Mouse (Mus musculus): ENCODE measurements at regions not wholly inside any gene's neighbourhood (a gene's known extent, or its start where the extent isn't known, plus 50 kb on each side); places are given as distances from the start of the nearest gene placed in this dataset.

- H3K4me3 ChIP-seq (ENCODE audit: low read depth, low read length) = no peak overlapping the region
- H3K9me3 ChIP-seq (ENCODE audit: low read length) = no peaks in the 10 kb centered on the region
- no peak for ATAC-seq (ENCODE audit: low FRiP score)
- H3K27ac ChIP-seq (ENCODE audit: low read depth, low read length) = no peak overlapping the region
- no peaks in the 10 kb centered on the region for H3K27me3 ChIP-seq (ENCODE audit: insufficient read depth, low read length)
- no peak overlapping the region for H3K4me2 ChIP-seq (ENCODE audit: low read depth, low read length, poor library complexity, severe bottlenecking)
- H3K4me1 ChIP-seq (ENCODE audit: insufficient read depth, low read length) = no peaks in the 10 kb centered on the region
- TF ChIP-seq CTCF (IDR thresholded peaks at IDR 0.05) = no peak
- no peak overlapping the region for H3K9ac ChIP-seq (replicated peaks; ENCODE audit: low read length, poor library complexity, severe bottlenecking)
- DNase-seq (ENCODE audit: low spot score) = no peak
- WGBS = 94% methylated on average over 7 of the region's 7 CpGs
- no peaks in the 10 kb centered on the region for H3K36me3 ChIP-seq (ENCODE audit: insufficient read depth, low read length)
These were observed 94.5 kb downstream of the Mtx3 start for GRCm38 (mm10) chr13:92939032-92939431.

- 82% methylated on average over 6 of the region's 6 CpGs for WGBS
- DNase-seq (ENCODE audit: low spot score) (no peak), ATAC-seq (ENCODE audit: low FRiP score) (no peak)
- H3K4me2 ChIP-seq (ENCODE audit: low read depth, low read length, poor library complexity, severe bottlenecking) = no peak overlapping the region
- no peaks in the 10 kb centered on the region for H3K4me1 ChIP-seq (ENCODE audit: insufficient read depth, low read length)
- no peaks in the 10 kb centered on the region for H3K27me3 ChIP-seq (ENCODE audit: insufficient read depth, low read length)
- H3K9me3 ChIP-seq (ENCODE audit: low read length) = no peaks in the 10 kb centered on the region
- no peak for TF ChIP-seq CTCF (IDR thresholded peaks at IDR 0.05)
- H3K9ac ChIP-seq (replicated peaks; ENCODE audit: low read length, poor library complexity, severe bottlenecking) = no peak overlapping the region
- no peaks in the 10 kb centered on the region for H3K36me3 ChIP-seq (ENCODE audit: insufficient read depth, low read length)
- no peak overlapping the region for H3K4me3 ChIP-seq (ENCODE audit: low read depth, low read length)
- no peak overlapping the region for H3K27ac ChIP-seq (ENCODE audit: low read depth, low read length)
These were observed 96.0 kb downstream of the Mtx3 start for GRCm38 (mm10) chr13:92940610-92941009.

DNA sequence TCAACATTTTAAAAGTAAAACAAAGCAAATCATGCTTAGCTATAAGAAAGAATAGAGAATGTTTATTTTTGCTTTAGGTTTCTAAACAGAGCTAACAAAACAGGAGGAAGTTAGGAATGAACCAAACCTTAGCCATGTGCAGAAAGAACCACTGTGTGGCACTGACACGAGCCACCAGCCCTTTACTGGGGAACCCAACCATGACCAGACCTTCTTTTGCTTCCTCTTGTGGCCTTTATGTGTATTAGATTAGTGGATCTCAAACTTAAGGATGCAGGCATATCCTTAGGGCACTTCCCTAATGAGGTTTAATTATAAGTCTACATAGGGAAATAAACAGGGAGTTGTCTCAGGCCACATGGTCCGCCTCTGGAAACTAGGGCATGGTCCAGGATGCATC lies 104.0 kb downstream of the Mtx3 start:
- no peaks in the 10 kb centered on the region for H3K36me3 ChIP-seq (ENCODE audit: insufficient read depth, low read length)
- ATAC-seq (ENCODE audit: low FRiP score) (no peak), DNase-seq (ENCODE audit: low spot score) (no peak)
- H3K9ac ChIP-seq (replicated peaks; ENCODE audit: low read length, poor library complexity, severe bottlenecking) = no peak overlapping the region
- H3K9me3 ChIP-seq (ENCODE audit: low read length) = no peaks in the 10 kb centered on the region
- H3K4me1 ChIP-seq (ENCODE audit: insufficient read depth, low read length) = no peaks in the 10 kb centered on the region
- H3K4me3 ChIP-seq (ENCODE audit: low read depth, low read length) = no peak overlapping the region
- 69% methylated on average over 2 of the region's 2 CpGs for WGBS
- no peak for TF ChIP-seq CTCF (IDR thresholded peaks at IDR 0.05)
- no peak overlapping the region for H3K27ac ChIP-seq (ENCODE audit: low read depth, low read length)
- no peaks in the 10 kb centered on the region for H3K27me3 ChIP-seq (ENCODE audit: insufficient read depth, low read length)
- no peak overlapping the region for H3K4me2 ChIP-seq (ENCODE audit: low read depth, low read length, poor library complexity, severe bottlenecking)

DNA sequence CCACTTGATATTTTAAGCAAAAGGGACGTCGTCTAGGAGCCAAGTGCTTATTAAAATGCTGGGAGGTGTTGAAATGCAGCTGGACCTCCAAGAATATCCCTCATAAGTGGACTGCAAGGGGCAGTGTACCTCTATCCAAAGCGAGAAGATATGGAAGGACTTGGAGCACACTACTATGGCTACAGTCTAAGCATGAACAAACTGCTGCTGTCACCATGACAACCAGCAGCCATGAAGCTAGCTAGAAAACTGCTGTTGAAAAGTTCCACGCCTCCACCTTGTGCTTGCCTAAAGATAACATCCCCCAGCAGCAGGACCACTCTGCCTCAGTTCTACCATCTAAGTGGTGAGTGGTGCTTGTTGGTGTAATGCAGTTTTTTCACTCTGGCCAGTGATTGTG lies 115.5 kb downstream of the Mtx3 start:
- peak; percentile 82 for ATAC-seq (ENCODE audit: low FRiP score)
- DNase-seq (ENCODE audit: low spot score) = peak; percentile 73
- H3K36me3 ChIP-seq (ENCODE audit: insufficient read depth, low read length) = no peaks in the 10 kb centered on the region
- H3K4me1 ChIP-seq (ENCODE audit: insufficient read depth, low read length) = no peaks in the 10 kb centered on the region; the same call in 1 of the 2 replicates
- no peak overlapping the region for H3K27ac ChIP-seq (ENCODE audit: low read depth, low read length)
- H3K9ac ChIP-seq (replicated peaks; ENCODE audit: low read length, poor library complexity, severe bottlenecking) = no peak overlapping the region
- no peaks in the 10 kb centered on the region; the same call in 1 of the 2 replicates for H3K27me3 ChIP-seq (ENCODE audit: insufficient read depth, low read length)
- WGBS = 42% methylated on average over 4 of the region's 4 CpGs
- no peak overlapping the region for H3K4me2 ChIP-seq (ENCODE audit: low read depth, low read length, poor library complexity, severe bottlenecking)
- peak; percentile 35 for TF ChIP-seq CTCF (IDR thresholded peaks at IDR 0.05)
- H3K4me3 ChIP-seq (ENCODE audit: low read depth, low read length) = no peak overlapping the region
- no peaks in the 10 kb centered on the region for H3K9me3 ChIP-seq (ENCODE audit: low read length)

DNA sequence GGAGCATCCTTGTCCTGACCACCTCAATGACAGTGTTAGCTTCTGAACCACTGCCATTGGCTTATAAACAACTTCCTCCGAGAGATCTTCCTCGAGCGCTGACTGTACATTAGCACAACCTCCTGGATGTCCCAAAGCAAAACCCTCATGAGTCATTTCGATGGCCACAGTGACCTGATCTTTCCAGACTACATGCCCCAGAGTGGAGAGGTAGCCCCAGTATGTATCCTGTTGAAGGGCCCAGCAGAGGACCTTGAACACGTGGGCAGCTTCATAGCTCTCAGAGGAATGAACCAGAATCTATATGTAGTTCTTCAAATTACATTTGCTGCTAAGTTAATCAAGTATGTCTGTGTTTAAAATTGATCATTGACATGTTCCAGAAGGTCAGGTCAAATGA lies 118.1 kb downstream of the Mtx3 start:
- no peak for TF ChIP-seq CTCF (IDR thresholded peaks at IDR 0.05)

GRCm38 (mm10) chr13:92963351-92963895 lies 118.9 kb downstream of the Mtx3 start:
- no peaks in the 10 kb centered on the region for H3K36me3 ChIP-seq (ENCODE audit: insufficient read depth, low read length)
- no peak overlapping the region for H3K4me2 ChIP-seq (ENCODE audit: low read depth, low read length, poor library complexity, severe bottlenecking)
- ATAC-seq (ENCODE audit: low FRiP score) = no peak
- no peaks in the 10 kb centered on the region; the same call in 1 of the 2 replicates for H3K27me3 ChIP-seq (ENCODE audit: insufficient read depth, low read length)
- no peaks in the 10 kb centered on the region; the same call in 1 of the 2 replicates for H3K4me1 ChIP-seq (ENCODE audit: insufficient read depth, low read length)
- WGBS = 92% methylated on average over 2 of the region's 2 CpGs
- no peak for DNase-seq (ENCODE audit: low spot score)
- H3K27ac ChIP-seq (ENCODE audit: low read depth, low read length) = no peak overlapping the region
- TF ChIP-seq CTCF (IDR thresholded peaks at IDR 0.05) = no peak
- no peaks in the 10 kb centered on the region for H3K9me3 ChIP-seq (ENCODE audit: low read length)
- no peak overlapping the region for H3K9ac ChIP-seq (replicated peaks; ENCODE audit: low read length, poor library complexity, severe bottlenecking)
- no peak overlapping the region for H3K4me3 ChIP-seq (ENCODE audit: low read depth, low read length)

More for the DNA sequence above, 118.1 kb downstream of the Mtx3 start:
- Histone ChIP-seq H3K9me3 (ENCODE audit: low read length) (no peaks in the 10 kb centered on the region), H3K27ac (ENCODE audit: low read depth, low read length) (no peak overlapping the region), H3K4me3 (ENCODE audit: low read depth, low read length) (no peak overlapping the region), H3K9ac (replicated peaks; ENCODE audit: low read length, poor library complexity, severe bottlenecking) (no peak overlapping the region), H3K27me3 (ENCODE audit: insufficient read depth, low read length) (no peaks in the 10 kb centered on the region; the same call in 1 of the 2 replicates), H3K4me1 (ENCODE audit: insufficient read depth, low read length) (no peaks in the 10 kb centered on the region; the same call in 1 of the 2 replicates), H3K4me2 (ENCODE audit: low read depth, low read length, poor library complexity, severe bottlenecking) (no peak overlapping the region), H3K36me3 (ENCODE audit: insufficient read depth, low read length) (no peaks in the 10 kb centered on the region)
- DNase-seq (ENCODE audit: low spot score) (no peak), ATAC-seq (ENCODE audit: low FRiP score) (no peak)
- 89% methylated on average over 5 of the region's 5 CpGs for WGBS
